Mouse (Mus musculus) lung, postnatal 0 days (tissue): ENCODE measurements at regions not wholly inside any gene's neighbourhood (a gene's known extent, or its start where the extent isn't known, plus 50 kb on each side); places are given as distances from the start of the nearest gene placed in this dataset.

Experiments
- CTCF ChIP-seq: IDR thresholded peaks from 2 replicates; pipeline ENCODE4 v1.5.1; 2016; ENCODE audit warnings: antibody characterized with exemption, mild to moderate bottlenecking
- EP300 ChIP-seq: IDR thresholded peaks from 2 replicates; pipeline ENCODE4 v1.6.1; 2016; ENCODE audit warnings: antibody characterized with exemption, mild to moderate bottlenecking, control low read depth

DNA sequence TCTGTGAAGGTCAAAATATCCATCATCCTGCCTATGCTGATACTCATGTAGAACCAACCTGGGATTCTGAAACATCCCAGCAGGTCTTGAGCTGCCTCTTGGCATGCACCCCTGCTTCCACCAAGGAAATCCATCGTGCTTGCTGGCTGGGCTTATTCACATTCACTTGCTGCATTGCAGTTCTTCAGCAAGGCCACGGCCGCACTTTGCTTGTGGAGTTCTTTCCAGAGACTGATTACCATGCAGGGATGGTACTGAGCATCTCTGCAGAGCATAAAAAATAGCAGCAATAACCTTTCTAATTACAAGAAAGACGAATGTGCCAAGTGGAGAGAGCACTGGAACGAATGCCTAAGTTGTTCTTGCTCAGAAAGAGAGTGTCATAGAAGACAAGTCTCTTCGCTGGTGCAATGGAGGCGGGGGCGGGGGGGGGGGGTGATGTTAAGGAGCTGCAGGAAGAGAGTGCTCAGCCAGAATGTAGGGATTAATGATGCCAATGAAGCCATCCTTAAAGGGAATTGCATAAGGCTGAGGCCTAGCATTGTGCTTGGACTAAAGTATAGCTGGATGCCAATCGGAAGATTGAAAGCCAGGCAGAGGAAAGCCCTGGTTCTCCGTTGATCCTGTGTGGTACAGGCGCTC, 205.9 kb downstream of the AI593442 start:
- no peak for TF ChIP-seq CTCF
- no peak for TF ChIP-seq EP300
